Mouse (Mus musculus) ovary, postnatal 36 days (tissue): ENCODE data around the gene Zfp979.
"Not testable (repeated sequence)": the region's sequence is repeated elsewhere in the genome, so short reads cannot be mapped to it uniquely, and the experiment has no call there.

Source experiments
- DNase-seq: peaks from one replicate; pipeline ENCODE4 v3.0.0; 2022; ENCODE audit warnings: low spot score, mixed read lengths

Gene Zfp979

DNA sequence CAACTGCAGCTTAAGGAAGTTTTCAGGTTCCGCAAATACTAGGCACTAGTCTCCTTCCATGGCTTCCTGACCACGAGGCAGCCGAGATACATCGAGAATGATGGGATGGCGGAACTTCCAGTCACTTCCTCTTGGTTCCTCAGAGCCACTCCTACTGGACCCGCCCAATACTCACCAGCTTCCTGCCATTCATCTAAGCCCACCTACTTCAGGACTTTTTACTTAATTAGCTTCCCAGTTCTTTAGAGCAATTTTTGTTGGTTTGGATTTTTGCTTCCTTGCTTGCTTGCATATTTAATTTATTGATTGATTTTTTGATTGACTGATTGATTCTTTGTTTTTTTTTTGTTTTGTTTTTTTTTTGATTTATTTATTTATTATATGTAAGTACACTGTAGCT is at the start of gene Zfp979:
Gene Zfp979, minus strand, starts transcription at position 101 of the 400 bp plus-strand sequence.
- not testable (repeated sequence) for DNase-seq

DNA sequence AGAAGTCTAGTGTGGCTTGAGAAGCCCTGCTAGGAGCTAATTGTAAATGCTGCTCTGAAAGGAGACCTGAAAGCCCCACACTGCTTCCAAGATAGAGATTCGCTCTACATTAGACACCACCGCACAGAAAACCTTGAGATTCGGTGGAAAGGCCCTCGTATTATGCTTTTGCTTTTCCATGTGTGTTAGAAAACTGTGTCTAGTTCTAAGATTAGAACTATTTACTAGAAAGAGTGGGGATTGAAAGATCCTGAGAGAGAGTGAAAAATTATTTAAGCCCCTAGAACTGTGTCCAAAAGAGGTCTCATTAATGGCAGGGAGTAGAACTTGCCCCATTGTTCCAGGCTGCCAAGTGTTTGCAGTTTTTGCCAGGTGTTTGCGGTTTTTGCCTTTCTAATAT is 12.9 kb upstream of the Zfp979 start:
- DNase-seq, result not testable (repeated sequence)

DNA sequence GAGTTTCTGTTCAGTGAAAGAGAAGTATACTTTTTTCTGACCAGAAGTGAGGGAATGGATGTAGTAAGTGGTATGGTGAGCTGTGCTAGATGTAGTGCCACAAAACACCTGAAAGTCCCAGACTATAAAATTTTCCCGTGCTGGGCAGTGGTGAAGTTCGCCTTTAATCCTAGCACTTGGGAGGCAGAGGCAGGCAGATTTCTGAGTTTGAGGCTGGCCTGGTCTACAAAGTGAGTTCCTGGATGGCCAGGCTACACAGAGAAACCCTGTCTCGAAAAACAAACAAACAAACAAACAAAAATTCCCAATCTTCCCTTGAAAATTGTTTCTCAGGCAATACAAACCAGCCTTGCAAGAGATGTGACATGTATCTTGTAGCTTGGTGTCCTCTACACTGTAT is 5.1 kb upstream of the Zfp979 start:
- not testable (repeated sequence) for DNase-seq

- not testable (repeated sequence) for DNase-seq
These were observed 381 bp downstream of the Zfp979 start for GRCm38 (mm10) chr4:147641932-147642331.

- not testable (repeated sequence) for DNase-seq
These were observed 8.5 kb downstream of the Zfp979 start for GRCm38 (mm10) chr4:147633818-147634262.

DNA sequence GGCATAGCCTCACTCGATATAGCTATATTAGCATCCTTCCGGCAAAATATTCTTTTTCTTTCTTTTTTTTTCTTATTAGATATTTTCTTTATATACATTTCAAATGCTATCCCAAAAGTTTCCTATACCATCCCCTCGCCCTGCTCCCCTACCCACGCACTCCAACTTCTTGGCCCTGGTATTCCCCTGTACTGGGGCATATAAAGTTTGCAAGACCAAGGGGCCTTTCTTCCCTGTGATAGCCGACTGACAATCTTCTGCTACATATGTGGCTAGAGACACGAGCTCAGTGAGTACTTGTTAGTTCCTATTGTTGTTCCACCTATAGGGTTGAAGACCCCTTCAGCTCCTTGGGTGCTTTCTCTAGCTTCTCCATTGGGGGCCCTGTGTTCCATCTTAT is 35.8 kb downstream of the Zfp979 start:
- not testable (repeated sequence) for DNase-seq

- DNase-seq, result no peak
These were observed 36.8 kb downstream of the Zfp979 start for GRCm38 (mm10) chr4:147605521-147605920.

GRCm38 (mm10) chr4:147603806-147604205 is 38.5 kb downstream of the Zfp979 start:
- DNase-seq, result no peak

DNA sequence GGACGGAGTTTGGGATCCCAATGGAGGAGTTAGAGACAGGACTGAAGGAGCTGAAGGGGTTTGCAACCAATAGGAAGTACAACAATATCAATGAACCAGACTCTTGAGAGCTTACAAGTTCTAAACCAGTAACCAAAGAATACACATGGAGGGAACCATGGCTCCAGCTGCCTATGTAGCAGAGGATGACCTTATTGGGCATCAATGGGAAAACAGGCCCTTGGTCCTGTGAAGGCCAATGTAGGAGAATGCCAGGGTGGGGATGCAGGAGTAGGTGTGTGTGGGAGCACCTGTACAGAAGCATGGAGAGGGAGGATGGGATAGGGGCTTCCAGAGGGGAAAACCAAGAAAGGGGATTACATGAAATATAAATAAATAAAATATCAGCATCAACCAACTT is 40.4 kb downstream of the Zfp979 start:
- DNase-seq, result no peak

GRCm38 (mm10) chr4:147598831-147599230 is 43.5 kb downstream of the Zfp979 start:
- DNase-seq, result no peak

DNA sequence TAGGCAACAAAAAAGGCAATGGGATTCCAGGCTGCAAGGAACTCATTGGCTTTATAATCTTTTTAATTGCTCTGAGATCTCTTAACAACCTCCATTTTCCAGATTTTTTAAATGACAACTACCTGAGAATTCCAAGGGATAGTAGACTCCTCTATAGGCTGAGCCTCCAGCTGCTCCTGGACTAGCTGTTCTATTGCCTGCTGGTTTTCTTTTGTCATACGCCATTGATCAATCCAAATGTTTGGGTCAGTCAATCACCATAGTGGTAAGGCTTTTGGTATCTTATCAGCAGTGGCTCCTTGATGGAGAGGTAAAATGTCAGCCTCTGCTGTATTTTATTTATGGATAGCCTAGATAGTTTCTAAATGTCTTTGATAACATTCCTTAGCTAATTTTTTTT is 44.6 kb downstream of the Zfp979 start:
- DNase-seq, result no peak

DNA sequence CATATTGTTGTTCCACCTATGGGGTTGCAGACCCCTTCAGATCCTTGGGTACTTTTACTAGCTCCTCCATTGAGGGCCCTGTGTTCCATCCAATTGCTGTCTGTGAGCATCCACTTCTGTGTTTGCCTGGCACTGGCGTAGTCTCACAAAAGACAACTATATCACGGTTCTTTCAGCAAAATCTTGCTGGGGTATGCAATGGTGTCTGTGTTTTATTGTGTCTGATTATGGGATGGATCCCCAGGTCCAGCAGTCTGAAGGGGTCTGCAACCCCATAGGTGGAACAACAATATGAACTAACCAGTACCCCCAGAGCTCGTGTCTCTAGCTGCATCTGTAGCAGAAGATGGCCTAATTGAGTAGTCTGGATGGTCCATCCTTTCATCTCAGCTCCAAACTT is 47.7 kb downstream of the Zfp979 start:
- DNase-seq, result not testable (repeated sequence)

DNA sequence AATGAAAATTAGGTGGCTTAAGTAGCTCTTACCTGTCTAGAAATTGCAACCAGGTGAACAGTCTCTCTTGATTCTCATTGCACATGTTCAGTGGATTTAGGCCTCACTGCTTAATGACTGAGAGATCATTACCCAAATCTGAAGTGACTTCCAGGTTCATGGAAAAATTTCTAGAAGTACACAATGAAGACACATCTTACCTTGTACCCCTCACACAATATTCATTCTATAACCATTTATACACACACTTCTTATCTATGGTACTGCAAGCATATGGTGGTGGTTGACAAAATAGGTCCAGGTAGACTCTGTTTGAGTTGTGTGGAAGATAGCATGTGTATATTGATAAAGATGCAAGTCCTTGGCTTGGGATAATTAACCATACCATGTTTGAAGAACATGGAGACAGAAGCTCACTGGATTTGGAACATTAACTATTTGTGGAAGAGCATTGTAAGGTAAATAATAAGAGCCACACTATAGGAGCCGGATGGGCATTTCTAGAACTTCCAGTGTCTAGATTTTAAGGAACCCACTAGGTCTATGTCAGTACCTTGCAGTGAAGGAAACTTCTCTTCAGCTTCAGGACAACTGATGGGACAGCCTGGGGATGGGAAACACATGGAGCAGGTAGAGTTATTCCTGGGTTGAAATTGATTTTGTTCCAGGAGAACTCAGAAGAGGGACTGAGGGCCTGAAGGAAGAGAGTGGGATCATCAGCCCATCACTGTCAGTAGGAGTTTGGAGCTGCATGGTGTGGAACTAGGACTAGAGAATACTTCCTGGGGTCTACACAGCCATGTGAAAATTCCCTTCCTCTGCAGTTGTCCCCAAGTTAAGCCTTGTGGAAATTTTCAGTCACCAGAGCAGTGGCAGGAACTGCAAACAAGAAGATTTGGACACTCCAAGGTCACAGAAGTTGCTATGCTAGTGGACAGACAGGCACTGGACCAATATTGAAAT is 55.5 kb downstream of the Zfp979 start:
- no peak for DNase-seq

- DNase-seq, result not testable (repeated sequence)
These were observed 62.9 kb downstream of the Zfp979 start for GRCm38 (mm10) chr4:147579371-147579770.

DNA sequence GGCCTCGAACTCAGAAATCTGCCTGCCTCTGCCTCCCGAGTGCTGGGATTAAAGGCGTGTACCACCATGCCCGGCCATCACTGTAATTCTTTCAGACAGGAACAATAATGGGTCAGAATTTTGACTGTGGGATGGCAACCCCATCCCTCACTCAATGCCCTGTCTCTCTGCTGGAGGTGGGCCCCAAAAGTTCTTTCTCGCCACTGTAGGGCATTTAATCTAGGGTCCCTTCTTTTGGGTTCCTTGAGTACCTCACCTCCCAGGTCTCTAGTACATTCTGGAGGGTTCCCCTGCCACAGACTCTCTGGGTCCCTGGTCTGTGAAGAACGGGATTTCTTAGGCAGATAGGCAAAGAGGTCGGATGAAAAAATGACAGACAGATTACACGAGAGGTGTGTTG is 71.2 kb downstream of the Zfp979 start:
- DNase-seq, result not testable (repeated sequence)

- DNase-seq, result no peak
These were observed 76.7 kb downstream of the Zfp979 start for GRCm38 (mm10) chr4:147565426-147566220.
